Mouse (Mus musculus) testis, adult 2 months (tissue): ENCODE measurements around the gene Aif1l. TPM values are rescaled to one million over a fixed set of nuclear protein-coding genes. Genes with fewer than 3 reads are reported as not detected.

Experiments
- H3K27ac ChIP-seq: fragments of 200-500 bp; 2 replicates; pipeline ENCODE4 v1.5.1; 2012; ENCODE audit warnings: low read depth, low read length; ENCODE audit not compliant: control insufficient read depth, insufficient read depth
- H3K27me3 ChIP-seq: fragments of 200-500 bp; 2 replicates; pipeline ENCODE4 v1.6.1; 2012; ENCODE audit warnings: mild to moderate bottlenecking, low read length, moderate library complexity; ENCODE audit not compliant: control insufficient read depth, insufficient read depth
- H3K36me3 ChIP-seq: fragments of 200-500 bp; 2 replicates; pipeline ENCODE4 v1.6.1; 2012; ENCODE audit warnings: mild to moderate bottlenecking, low read length; ENCODE audit not compliant: control insufficient read depth, insufficient read depth
- H3K4me1 ChIP-seq: fragments of 200-500 bp; 2 replicates; pipeline ENCODE4 v1.6.1; 2012; ENCODE audit warnings: low read length; ENCODE audit not compliant: control insufficient read depth, insufficient read depth
- H3K4me3 ChIP-seq: fragments of 200-500 bp; 2 replicates; pipeline ENCODE4 v1.5.1; 2012; ENCODE audit warnings: low read depth, mild to moderate bottlenecking, low read length, moderate library complexity, mixed read lengths; ENCODE audit not compliant: control insufficient read depth
- CTCF ChIP-seq: fragments of 200-500 bp; IDR thresholded peaks from 2 replicates; pipeline ENCODE4 v1.5.1; 2012; ENCODE audit warnings: low read depth, mild to moderate bottlenecking, inconsistent platforms, low read length, moderate library complexity; ENCODE audit not compliant: control insufficient read depth, insufficient read depth, insufficient replicate concordance
- POLR2A ChIP-seq: fragments of 200-500 bp; IDR thresholded peaks from 2 replicates; pipeline ENCODE4 v1.6.1; 2012; ENCODE audit warnings: low read depth, mild to moderate bottlenecking, inconsistent platforms, low read length, moderate library complexity; ENCODE audit not compliant: control insufficient read depth
- polyA plus RNA-seq: library from polyadenylated mRNA; depleted of rRNA; stranded (reverse); fragments of >200 nt; gene quantifications from 2 replicates; pipeline ENCODE4 v1.2.3, GENCODE M21; 2012

Aif1l gene
- polyA plus RNA-seq, 1 experiment, result 1.1 TPM

GRCm38 (mm10) chr2:31952725-31953124, 2.8 kb downstream of the Aif1l start:
- Histone ChIP-seq H3K27me3 (no peaks in the 10 kb centered on the region), H3K4me3 (no peak overlapping the region), H3K4me1 (peaks cover 10% of the 10 kb centered on the region), H3K27ac (no peak overlapping the region), H3K36me3 (no peaks in the 10 kb centered on the region)
- TF ChIP-seq POLR2A (no peak), CTCF (no peak)

GRCm38 (mm10) chr2:31953687-31954086, 3.7 kb downstream of the Aif1l start:
- Histone ChIP-seq H3K27ac (no peak overlapping the region), H3K27me3 (no peaks in the 10 kb centered on the region), H3K4me3 (no peak overlapping the region), H3K36me3 (no peaks in the 10 kb centered on the region), H3K4me1 (peaks cover 10% of the 10 kb centered on the region)
- no peak for TF ChIP-seq POLR2A
- no peak for TF ChIP-seq CTCF

- H3K36me3 ChIP-seq, result no peaks in the 10 kb centered on the region
- no peak overlapping the region for H3K27ac ChIP-seq
- H3K4me1 ChIP-seq, result peaks cover 10% of the 10 kb centered on the region
- no peak for TF ChIP-seq CTCF
- no peak for TF ChIP-seq POLR2A
- no peak overlapping the region for H3K4me3 ChIP-seq
- no peaks in the 10 kb centered on the region for H3K27me3 ChIP-seq
These were observed 4.8 kb downstream of the Aif1l start for GRCm38 (mm10) chr2:31954779-31955181.

- Histone ChIP-seq H3K27me3 (no peaks in the 10 kb centered on the region), H3K4me3 (no peak overlapping the region), H3K27ac (no peak overlapping the region), H3K4me1 (peaks cover 7% of the 10 kb centered on the region), H3K36me3 (no peaks in the 10 kb centered on the region)
- TF ChIP-seq CTCF (no peak), POLR2A (no peak)
These were observed 5.7 kb downstream of the Aif1l start for GRCm38 (mm10) chr2:31955686-31956085.

GRCm38 (mm10) chr2:31957211-31957610, 7.3 kb downstream of the Aif1l start:
- TF ChIP-seq CTCF, result no peak
- TF ChIP-seq POLR2A, result no peak
- H3K4me1 ChIP-seq, result peaks cover 2% of the 10 kb centered on the region; the same call in 1 of the 2 replicates
- H3K36me3 ChIP-seq, result no peaks in the 10 kb centered on the region
- no peak overlapping the region for H3K27ac ChIP-seq
- H3K27me3 ChIP-seq, result no peaks in the 10 kb centered on the region
- no peak overlapping the region for H3K4me3 ChIP-seq

GRCm38 (mm10) chr2:31960986-31961385, 11.0 kb downstream of the Aif1l start:
- no peaks in the 10 kb centered on the region for H3K4me1 ChIP-seq
- H3K4me3 ChIP-seq, result no peak overlapping the region
- TF ChIP-seq POLR2A, result no peak
- no peak for TF ChIP-seq CTCF
- H3K27ac ChIP-seq, result no peak overlapping the region
- H3K36me3 ChIP-seq, result no peaks in the 10 kb centered on the region
- no peaks in the 10 kb centered on the region for H3K27me3 ChIP-seq

GRCm38 (mm10) chr2:31961791-31962222, 11.9 kb downstream of the Aif1l start:
- no peaks in the 10 kb centered on the region for H3K36me3 ChIP-seq
- H3K4me3 ChIP-seq, result no peak overlapping the region
- no peak overlapping the region for H3K27ac ChIP-seq
- H3K4me1 ChIP-seq, result no peaks in the 10 kb centered on the region
- TF ChIP-seq CTCF (no peak), POLR2A (no peak)
- no peaks in the 10 kb centered on the region for H3K27me3 ChIP-seq

GRCm38 (mm10) chr2:31962501-31963224, 12.7 kb downstream of the Aif1l start:
- H3K27me3 ChIP-seq, result no peaks in the 10 kb centered on the region
- peak; percentile 6; the same call in 1 of the 2 replicates for TF ChIP-seq CTCF
- TF ChIP-seq POLR2A, result no peak
- H3K27ac ChIP-seq, result no peak overlapping the region
- no peaks in the 10 kb centered on the region for H3K4me1 ChIP-seq
- no peak overlapping the region for H3K4me3 ChIP-seq
- H3K36me3 ChIP-seq, result no peaks in the 10 kb centered on the region
